Mouse (Mus musculus) frontal cortex, adult (tissue): ENCODE measurements around the gene Ermap.
A peak's percentile ranks its signal among the peaks of the same experiment; 100 is the strongest.

Experiments used
- ATAC-seq: cut with Nextera tagmentation; 2 replicates; pipeline ENCODE4 v1.9.2; 2017; ENCODE audit warnings: mild to moderate bottlenecking, moderate library complexity, mixed read lengths; ENCODE audit not compliant: low TSS enrichment

Ermap gene

DNA sequence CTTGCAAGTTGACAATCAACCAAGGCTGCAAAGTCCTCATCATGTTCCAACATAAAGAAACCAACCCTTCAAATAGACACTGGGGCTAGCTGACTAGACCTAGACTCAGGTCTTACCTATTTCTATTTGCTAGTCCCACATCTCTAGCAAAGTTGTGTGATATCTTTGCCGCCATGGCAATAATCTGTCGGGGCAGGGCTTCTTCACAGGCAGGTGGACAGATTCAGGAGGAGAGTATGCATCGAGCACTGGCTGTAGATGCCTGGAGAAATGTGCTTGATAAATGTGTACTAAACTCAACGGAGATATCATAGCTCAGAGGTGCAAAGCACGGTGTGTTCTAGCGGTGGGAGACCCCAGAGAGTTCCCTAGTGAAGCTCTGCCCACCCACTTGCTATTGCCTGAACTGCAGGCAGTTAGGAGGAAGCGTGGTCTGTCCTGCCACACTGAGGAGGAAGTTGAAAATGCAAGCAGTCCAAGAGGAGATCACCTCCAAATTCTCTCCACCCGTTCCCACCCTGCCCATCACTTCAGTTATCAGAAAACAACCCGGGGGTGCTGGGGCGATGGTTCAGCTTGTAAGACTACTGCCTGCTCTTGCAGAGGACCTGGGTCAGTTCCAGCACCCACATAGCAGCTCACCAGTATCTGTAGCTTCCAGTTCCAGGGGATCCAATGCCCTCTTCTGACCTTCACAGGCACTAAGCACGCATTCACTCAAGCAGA lies 1.6 kb downstream of the Ermap start:
- ATAC-seq, result no peak

DNA sequence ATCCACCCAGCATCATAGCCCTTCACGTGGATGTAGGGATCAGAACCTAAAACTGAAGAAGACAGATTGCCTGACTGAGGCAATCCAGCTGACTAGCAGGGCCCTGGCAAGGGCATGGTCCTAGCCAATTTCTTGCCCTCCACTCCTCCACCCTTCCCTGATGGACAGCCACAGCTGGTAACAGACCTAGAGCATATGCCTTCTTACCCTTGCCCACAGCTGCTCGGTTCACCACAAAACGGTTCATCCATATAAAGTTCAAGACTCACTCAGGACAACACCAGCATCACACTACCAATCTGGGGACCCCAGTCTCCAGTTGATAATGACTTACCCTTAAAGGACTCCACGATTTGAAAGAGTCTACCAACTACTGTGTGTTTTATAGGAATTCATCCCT lies 4.0 kb downstream of the Ermap start:
- no peak for ATAC-seq

DNA sequence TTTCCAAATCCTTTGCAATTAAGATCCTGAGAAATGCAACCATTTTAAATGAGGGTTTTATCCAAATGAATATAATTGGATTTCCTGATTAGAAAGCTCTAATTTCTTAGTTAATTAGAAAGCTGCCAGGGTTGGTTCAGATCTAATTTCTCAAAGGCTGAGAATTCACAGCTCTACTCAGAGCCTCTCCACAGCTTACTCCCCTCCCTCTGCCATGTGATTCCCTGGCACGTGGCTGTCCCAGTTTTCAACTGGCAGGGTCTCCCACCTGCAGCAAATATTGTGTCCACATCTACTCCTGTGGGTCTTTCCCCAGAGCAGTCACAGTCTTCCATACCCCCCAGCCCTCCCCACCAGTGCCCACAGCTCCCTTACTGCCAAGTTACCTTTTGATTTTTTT lies 6.3 kb downstream of the Ermap start:
- no peak for ATAC-seq

DNA sequence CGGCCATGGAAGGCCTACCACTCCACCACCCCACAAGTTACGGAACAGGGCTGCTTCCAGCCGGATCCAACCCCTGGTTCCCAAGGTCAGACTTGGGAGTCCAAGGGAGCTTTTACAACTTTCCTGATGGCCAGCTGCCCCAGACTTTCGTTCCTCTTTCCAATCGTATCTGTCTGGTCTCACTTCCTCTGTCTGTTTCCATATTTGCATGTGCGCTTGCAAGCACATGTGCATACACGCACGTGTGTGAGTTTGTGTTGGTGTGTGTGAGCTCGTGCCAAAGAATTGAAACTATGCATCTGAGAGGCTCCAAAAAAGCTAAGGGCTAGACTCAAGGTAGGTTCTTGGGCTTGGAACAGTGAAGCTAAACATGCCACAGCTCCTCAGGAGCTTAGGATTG lies 8.4 kb downstream of the Ermap start:
- ATAC-seq, result no peak

DNA sequence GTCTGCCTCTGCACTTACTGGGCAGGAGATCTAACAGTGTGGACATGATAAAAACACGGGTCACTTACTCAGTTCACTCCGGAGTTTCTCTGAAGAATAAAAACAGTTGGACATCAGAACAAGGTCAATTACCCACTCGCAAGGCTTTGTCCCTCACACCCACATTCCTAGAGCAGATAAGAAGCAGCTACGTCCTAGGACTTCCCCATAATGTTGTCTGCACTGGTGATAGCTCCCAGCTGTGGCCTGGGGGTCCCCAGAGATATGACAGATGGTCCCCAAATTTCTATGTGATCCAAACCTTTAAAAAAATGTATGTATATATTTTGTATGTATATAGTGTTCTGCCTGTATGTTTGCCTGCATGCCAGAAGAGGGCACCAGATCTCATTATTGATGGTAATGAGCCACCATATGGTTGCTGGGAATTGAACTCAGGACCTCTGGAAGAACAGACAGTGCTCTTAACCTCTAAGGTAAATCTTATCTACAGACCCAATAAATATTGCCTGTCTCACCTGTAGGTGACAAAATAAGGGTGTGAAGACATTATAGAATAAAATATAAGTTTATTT lies 9.6 kb downstream of the Ermap start:
- ATAC-seq, result no peak

DNA sequence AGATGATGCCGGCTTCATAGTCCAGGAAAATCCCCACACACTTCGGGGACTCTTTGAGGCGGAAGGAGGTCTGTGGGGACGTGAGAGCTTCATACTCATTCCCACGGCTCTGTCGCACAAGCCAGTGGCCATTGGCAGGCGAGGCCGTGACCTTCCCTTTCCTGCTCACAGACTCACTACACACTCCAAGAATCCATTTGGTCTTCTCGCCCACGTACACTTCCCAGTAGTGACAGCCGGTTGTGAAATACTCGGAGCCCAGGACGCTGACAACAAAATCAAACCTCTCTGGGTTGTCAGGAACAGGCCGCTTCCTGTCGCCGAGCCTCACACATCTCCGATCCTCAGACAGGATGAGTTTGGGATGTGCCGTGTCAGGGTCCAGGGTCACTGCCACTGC lies 11.5 kb downstream of the Ermap start:
- ATAC-seq, result no peak

DNA sequence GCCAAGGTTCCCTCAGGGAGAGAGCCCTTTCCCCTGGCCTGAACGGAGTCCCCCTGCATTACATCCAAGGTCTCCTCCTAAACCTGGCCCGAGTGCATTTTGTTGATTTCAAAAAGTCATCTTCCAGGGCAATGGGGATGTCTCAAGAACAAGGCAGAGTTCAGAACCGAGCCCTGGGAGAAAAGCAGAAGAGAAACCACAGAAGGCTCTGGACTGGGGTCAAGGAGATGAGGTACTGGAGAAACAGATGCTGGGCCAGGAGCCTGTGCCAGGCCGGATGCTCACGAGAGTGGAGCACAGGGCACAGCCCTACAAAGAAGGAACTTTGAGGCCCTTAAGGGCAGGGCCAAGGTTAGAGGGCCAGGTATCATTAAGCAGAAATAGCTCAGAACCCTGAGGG lies 12.1 kb downstream of the Ermap start:
- no peak for ATAC-seq

DNA sequence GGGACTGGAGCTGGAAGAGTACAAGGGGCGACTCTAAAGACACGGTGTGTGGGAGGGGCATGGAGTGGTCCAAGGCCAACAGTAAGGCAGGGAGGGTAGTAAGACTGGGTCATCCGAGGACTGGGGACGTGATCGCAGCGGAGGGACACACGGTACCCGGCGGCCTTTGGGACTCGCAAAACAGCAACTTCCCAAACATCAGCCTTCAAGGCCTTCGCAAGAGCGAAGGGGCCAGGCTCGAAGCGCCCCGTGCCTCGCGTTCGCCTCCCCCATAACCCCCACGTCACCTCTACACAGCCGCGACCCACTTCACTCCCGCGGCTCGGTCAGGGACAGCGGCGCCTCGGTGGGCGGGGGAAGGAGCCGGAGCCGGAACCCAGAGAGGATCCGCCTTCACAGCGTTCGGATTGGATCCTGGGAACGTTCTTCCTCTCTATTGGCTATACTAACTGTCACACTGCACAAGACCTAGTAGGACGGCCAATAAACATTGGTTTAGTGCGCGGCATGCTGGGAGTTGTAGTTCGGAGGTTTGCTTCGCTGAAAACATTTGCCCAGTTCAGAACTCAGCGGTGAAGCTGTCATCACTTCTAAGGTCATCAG lies 15.9 kb downstream of the Ermap start, which contains the start of gene Zfp691:
Gene Zfp691 (minus strand): TSS at position 345 of the 603 bp plus-strand sequence.
- peak; percentile 100 for ATAC-seq

DNA sequence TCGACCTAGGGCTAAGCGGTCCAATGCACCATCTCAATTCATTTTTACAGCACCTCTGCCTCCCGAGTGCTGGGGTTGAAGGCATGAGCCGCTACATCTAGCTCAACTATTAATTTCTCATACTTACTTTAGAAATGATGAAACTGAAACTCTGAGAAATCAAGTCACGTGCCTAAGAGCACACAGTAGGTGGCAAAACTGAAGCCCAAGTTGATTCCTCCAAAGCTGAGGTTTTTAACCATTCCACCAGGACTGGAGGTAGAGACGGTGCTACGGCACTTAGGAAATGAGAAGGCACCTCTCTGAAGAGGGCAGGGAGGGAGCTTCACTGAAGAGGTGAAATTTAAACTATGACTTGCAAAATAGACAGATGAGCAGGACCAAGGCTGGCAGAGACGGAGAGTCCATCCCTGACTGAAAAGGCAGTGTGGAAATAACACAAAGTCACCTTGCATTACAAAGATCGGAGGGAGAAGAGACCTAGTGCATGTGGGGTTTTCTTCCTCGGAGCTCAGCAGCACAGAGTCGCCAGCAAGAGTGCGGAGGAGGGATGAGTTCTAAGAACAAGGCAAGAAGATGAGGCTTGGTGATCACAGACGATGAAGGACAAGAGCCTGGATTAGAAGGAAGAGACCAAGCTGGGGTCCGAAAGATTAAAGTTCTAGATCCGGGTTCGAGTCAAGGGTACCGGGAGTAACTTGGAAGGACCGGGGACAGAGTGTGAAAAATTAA lies 16.7 kb downstream of the Ermap start:
- ATAC-seq, result peak; percentile 44; the same call in 1 of the 2 replicates

DNA sequence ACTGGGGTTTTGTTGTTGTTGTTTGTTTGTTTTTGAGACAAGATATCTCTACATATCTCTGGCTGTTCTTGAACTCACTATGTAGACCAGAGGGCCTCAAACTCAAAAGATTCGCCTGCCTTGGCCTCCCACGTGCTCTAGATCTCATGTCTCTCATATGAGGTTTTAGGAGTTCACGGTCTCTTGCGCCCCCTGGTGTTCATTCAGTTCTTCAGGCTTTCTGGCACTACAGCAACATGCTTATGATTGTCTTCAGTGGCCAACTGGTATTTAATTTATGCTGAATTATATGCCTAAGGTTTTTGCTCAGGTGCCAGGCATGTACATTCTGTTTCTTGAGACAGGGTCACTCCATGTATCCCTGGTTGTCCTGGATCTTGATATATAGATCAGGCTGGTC lies 22.1 kb downstream of the Ermap start:
- peak; percentile 73; the same call in 1 of the 2 replicates for ATAC-seq

DNA sequence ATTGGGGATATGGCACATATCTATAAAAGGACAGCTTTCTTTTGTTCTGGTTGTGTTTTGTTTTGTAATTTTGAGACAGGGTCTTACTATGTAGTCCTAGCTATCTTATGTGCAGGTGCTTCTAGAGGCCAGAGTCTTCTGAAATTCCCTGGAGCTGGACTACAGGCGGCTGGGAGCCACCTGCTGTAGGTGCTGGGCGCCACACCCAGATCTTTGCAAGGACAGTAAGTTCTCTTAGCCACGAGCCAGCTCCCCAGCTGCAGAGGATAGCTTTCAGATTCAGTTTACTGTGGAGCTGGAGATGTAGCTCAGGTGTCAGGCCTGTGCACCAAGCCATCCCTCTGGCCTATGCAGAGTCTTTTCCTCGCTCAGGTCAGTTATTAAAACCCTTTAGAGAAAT lies 22.7 kb downstream of the Ermap start:
- no peak for ATAC-seq

DNA sequence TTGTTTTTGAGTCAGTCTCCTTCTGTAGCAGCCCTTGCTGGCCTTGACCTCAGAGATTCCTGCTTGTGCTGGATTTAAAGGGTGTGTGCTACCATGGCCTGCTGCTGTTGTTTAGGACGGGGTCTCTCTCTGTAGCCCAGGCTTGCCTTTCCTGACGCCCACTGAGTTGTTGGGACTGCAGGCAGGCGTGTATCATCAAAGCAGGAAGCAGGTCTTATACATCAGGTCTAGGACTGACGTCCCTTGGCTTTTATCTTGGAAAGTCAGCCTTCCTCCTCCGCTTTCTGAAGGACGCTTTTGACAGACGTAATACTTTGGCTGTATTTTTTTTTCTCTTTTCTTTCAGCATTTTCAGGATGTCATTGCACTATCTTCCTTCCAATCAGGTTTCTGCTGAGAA lies 23.9 kb downstream of the Ermap start:
- ATAC-seq, result no peak

DNA sequence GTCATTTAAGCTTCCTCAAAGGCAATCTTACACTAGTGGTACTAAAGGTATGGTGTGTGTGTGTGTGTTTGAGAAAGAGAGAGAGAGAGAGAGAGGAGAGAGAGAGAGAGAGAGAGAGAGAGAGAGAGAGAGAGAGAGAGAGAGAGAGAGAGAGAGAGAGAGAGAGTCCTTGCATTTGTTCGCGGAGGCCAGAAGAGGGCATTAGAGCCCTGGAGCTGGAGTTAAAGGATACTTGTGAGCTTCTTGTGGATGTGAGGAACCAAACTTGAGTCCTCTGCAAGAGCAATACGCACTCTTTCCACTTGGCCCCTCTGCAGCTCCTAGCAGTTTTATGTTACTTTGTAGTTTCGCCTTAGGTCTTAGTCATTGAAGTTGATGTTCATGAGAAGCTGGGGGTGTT lies 26.8 kb downstream of the Ermap start:
- ATAC-seq, result no peak

DNA sequence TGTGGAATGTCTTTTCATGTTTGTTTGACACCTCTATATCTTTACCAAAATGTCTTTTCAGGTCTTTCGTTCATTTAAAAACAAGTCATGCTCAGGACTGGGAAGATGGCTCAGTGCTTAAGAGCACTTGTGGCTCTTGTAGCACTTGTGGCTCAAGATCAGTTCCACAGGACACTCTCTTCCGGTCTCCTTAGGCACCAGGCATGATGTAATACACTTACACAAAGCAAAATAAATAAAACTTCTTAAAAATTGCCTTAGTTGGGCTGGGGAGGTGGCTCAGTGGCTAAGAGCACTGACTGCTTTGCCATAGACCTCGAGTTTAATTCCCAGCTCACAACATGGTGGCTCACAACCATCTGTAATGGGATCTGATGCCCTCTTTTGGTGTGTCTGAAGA lies 28.5 kb downstream of the Ermap start:
- ATAC-seq, result no peak

DNA sequence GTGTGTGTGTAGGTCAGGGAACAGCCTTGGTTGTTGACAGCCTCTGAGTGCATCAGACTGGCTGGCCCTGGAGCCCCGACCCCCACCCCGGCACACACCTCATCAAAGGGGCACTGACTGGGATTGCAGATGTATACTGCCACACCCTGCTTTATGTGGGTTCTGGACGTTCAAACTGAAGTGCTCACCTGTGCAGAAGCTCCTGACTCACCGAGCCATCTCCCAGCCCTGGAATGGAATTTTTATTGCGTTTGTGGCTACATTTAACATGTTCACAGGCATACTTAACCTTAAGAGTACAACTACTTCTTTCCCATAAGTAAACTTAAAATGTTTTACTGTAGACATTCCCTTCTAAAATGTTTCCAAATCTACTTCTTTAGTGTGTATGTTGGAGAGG lies 31.9 kb downstream of the Ermap start:
- ATAC-seq, result no peak

DNA sequence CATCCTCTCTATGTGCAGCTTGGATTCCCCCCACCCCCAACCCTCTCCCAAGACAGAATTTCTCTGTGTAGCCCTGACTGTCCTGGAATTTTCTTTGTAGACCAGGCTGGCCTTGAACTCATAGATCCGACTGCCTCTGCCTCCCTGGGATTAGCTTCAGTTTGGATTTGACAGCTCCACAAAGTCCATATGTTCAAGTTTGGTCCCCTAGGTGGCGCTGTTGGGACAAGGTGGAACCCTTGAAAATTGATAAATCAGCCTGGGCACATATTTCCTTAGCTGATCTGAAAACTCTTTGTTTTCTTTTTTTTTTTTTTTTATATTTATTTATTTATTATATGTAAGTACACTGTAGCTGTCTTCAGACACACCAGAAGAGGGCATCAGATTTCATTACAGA lies 32.6 kb downstream of the Ermap start:
- ATAC-seq, result no peak

DNA sequence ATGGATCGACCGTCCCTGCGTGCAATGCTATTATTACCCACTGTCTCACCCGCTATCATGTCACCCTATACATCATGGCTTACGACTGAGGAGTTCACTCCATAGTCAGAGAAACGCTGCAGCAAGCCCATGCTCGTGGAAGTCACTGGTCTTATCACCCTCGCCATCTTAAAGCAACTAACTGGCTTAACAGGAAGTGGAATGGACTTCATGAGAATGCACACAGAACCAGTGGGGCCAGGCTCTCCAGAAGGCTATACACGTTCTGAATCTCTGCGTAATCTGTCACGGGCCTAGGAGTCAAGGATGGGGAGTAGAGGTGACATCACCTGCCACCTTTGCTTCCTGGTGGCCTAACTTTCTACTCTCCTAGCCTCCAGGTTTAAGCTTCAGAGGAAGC lies 41.1 kb downstream of the Ermap start:
- ATAC-seq, result no peak

DNA sequence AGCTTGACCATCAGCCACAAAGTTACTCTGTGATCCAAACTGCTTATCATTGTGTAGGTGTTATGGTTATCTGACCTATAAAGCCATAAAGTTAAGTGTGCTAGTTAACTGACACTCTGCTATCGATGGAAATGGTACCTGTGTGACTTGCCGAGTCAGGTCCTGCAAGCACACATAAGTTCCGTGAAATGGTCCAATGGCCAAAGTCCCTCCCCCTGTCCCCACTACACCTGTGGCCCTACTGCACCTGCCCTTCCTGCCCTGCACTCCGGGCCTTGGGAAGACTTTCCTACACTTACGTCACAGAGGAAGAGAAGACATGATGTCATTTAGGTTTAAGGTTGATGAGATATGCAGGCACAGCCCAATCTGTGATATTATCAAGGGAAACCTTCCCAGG lies 42.5 kb downstream of the Ermap start:
- no peak for ATAC-seq

DNA sequence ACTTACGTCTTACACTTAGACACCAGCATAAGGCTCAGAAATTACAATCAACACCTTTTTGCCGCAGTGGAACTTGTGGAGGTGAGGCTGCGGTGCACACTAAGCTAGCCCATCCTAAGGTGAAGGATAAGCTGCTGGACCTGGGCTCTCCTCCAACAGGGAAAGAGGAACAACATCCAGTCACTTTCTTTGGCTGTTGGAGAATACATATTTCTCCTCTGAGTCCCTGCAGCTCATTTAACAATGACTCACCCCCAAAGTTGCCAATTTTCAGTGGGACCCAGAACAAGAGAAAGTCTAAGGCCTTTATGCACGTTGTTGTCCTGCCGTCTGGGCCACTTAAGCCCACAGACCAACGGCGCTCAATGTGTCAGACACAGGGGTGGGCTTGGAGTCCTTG lies 43.0 kb downstream of the Ermap start:
- no peak for ATAC-seq

DNA sequence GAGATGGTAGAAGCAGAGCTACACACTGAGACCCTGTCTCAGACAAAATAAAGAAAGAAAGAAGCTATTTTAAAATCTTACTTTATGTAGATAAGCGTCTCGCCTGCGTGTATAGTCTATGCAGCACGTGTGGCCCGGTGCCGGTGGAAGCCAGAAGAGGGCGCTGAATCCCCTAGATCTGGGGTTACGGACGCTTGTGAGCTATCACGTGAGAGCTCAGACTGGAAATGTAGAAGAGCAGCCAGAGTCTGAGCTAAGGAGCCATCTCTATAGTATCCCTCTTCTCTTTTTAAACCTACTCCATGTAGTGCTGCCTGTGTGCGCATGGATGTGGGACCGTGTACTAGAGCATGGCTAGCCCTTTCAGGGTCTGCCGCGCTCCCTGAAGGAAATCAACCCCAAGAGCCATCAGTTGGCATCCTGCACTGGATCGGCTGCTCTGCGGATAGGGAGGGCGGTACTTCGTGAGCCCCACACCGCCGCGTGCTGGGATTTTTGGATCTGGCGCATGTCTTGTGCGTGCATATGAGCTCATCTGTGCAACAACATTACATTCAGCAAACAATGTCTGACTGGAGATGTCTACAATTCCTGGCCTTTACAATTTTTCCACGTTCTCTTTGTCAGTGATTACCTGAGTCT lies 47.5 kb downstream of the Ermap start:
- ATAC-seq, result peak; percentile 38; the same call in 1 of the 2 replicates

DNA sequence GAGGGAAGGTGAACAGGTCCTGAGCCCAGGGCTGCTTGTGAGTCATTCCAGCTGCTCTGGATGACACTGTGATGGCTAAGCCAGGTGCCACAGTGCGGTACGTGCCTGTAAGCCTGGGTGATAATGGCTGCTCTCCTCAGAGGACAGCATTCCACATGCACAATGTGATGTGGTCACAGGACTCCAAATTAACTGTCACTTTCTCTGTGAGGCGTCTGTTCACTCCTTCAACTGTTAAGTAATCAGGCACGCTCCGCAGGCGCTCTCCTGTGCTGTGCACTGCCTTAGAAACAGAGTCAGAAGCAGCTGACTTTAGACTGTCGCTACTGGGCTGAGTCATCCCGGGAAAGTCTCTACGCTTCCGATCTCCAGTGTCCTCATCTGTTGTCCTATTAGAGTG lies 48.6 kb downstream of the Ermap start:
- ATAC-seq, result peak; percentile 68

DNA sequence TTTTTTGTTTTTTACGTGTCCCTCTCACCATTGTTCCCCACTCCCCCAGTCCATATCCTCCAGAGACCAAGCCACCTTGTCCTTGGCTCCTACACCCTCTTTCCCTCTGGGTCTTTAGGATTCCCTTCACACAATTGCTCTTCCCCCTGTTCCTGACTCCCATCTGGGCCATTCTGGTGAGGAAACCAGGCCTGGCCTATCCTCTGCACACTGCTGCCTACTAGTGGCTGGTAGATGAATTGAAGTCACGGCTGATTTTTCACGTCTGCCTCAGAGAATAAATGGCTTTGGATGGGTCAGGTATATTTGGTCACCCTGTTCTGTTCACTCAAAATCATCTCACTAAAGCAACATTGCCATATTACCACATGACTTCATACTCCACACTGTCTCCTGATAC lies 49.7 kb downstream of the Ermap start:
- ATAC-seq, result no peak
